Mouse (Mus musculus): ENCODE data around the gene Dusp13.

The Dusp13 gene

GRCm38 (mm10) chr14:21748142-21748870 lies 2.7 kb downstream of the Dusp13 start:
- DNase-seq (ENCODE audit: extremely low read depth, low read depth, low spot score) = no peak

- DNase-seq (ENCODE audit: extremely low read depth, low read depth, low spot score) = no peak
Observed at GRCm38 (mm10) chr14:21747436-21748141, 3.4 kb downstream of the Dusp13 start.

GRCm38 (mm10) chr14:21746846-21747245 lies 4.1 kb downstream of the Dusp13 start:
- no peak for DNase-seq (ENCODE audit: extremely low read depth, low read depth, low spot score)

- no peak for DNase-seq (ENCODE audit: extremely low read depth, low read depth, low spot score)
Observed at GRCm38 (mm10) chr14:21746251-21746650, 4.7 kb downstream of the Dusp13 start.

DNA sequence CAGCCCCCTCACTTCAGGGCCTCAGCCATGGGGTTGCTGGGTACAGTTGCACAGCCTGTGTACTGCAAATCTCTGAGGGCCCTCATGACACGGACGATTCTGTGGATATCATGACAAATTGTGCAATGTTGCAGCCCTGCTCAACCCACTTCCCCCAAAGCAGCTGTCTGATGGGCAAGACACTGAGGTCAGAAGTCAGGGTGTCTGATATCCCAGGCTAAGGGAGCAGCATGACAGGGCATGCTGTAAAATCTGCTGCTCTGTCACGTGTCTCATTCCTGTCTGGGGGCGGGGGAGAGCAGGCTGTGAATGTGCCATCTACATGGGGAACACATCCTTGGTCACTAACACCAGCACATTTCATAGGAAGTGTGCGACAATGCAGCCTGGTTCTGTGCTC lies 5.8 kb downstream of the Dusp13 start:
- no peak for DNase-seq (ENCODE audit: extremely low read depth, low read depth, low spot score)

GRCm38 (mm10) chr14:21744169-21744568 lies 6.8 kb downstream of the Dusp13 start:
- no peak for DNase-seq (ENCODE audit: extremely low read depth, low read depth, low spot score)

- DNase-seq (ENCODE audit: extremely low read depth, low read depth, low spot score) = no peak
Observed at GRCm38 (mm10) chr14:21742441-21742840, 8.5 kb downstream of the Dusp13 start.

DNA sequence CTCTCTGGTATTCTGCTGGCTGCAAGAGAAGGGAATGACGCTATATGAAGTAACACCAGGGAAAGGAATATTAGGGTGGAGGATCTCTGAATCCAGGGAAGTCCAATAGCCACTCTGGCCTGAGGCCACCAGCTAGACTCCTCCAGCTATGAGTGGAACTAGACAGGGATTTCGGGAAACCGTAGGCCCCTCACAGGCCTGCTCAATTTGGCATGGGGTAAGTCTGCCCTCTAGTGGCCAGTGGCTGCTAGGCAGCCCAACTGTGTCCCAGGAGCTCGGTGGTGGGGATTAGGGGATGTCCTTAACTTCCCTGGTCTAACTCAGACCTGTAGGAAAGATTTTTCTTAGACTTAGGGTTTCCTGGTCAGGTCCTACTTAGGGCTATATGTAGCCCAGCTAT lies 9.2 kb downstream of the Dusp13 start:
- DNase-seq (ENCODE audit: extremely low read depth, low read depth, low spot score) = no peak

- DNase-seq (ENCODE audit: extremely low read depth, low read depth, low spot score) = no peak
Observed at GRCm38 (mm10) chr14:21741314-21741713, 9.7 kb downstream of the Dusp13 start.

GRCm38 (mm10) chr14:21740345-21740744 lies 10.6 kb downstream of the Dusp13 start:
- no peak for DNase-seq (ENCODE audit: extremely low read depth, low read depth, low spot score)

DNA sequence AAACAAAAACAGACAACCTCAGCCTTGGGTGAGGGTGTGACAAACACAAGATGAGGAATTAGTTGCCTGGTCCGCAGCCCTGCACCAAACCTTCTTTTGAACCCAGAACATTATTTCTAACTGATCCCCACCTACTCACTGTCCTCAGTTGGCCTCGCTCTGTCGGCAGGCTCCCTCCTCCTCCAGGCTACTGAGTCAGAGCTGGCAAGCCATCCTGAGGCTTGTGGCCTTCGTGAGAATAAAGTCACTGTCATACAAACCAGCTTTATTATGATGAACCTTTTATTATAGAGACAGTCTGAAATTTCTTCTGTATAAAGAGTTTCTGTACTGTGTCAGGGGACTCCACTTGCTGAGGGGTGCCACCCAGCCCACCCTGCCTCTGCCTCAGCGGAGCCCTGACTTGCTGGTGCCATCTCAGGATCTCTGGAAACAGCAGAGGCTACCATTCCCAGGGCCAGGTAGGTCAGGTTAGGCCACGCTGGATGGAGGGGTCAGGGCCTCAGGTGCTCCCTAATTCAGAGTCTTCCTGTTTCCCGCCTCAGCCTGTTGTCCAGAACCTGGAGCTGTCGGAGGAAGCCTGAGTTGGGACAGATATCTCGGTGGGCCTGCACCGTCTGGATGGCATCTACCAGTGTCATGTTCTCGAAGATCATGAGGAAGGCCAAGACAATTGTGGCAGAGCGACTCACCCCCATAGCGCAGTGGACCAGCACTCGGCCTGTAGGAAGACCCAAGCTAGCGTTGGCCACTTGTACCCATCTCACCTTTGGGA lies 17.7 kb downstream of the Dusp13 start:
- no peak for DNase-seq (ENCODE audit: extremely low read depth, low read depth, low spot score)

- no peak for DNase-seq (ENCODE audit: extremely low read depth, low read depth, low spot score)
Observed at GRCm38 (mm10) chr14:21729936-21730335, 21.0 kb downstream of the Dusp13 start.

- DNase-seq (ENCODE audit: extremely low read depth, low read depth, low spot score) = no peak
Observed at GRCm38 (mm10) chr14:21729031-21729732, 21.8 kb downstream of the Dusp13 start.

DNA sequence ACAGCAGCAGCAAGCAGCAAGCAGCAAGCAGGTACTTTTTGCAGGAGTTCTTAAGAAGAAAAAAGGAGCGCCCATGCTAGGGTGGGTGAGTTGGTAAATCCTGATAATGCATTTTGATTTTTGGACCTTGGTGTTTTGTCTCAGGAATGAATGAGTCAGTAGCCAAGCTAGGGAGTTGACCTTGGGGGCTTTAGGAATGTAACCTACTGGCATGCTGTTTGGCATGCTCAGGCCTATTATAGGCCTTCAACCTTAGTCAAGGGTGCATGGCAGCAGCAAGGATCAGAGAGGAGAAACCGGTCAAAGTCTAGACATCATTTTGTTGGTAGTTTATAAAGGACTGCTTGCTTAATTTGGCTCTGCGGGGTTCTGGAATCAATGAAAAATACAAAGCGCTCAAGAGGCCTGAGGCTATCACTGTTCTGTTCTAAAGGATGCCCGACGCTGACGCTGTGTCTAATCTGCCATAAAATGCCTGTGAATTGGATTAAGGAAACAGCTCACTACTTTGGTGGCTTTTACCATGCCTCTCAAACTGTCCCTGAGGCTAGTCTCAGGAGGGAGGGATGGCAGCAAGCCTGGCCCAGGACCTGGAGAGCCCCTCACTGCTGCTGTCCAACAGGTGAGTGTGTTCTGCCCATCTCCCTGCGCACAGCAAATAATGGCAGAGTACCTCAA lies 28.8 kb downstream of the Dusp13 start:
- no peak for DNase-seq (ENCODE audit: extremely low read depth, low read depth, low spot score)

DNA sequence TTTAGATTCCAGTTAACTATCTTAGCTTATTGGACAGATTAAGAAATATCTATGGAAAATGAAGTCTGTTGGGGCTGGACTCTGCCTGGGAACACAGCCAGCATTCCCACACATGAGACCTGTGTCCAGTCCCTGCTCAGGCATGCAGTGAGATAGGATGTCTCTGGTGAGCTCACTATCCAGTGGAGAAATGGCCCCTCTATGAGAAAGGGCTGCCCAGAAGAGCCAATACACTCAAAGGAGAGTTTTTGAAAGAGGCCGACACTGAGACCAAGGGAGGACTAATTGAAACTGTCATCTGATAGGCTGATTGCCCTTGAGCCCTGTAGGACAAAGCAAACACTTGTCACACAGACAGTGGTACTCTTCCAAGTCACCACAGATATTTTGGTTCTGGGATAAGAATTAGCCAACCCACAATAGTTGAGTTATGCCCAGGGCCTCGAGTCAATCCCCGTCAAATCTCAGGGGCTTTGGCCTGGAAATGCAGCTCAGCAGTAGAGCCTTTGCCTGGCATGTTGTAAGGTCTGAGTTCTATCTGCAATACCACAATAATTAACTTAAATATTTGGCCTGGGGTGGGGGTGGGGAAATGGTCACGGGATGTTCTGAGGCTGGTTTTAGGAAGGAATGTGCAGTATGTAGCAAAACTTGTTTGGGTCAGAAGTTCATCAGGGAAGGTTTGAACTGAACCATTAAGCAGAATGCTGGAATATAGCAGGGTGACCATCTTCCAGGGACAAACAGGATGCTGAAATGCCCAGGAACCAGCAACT lies 30.4 kb downstream of the Dusp13 start:
- no peak for DNase-seq (ENCODE audit: extremely low read depth, low read depth, low spot score)

- no peak for DNase-seq (ENCODE audit: extremely low read depth, low read depth, low spot score)
Observed at GRCm38 (mm10) chr14:21719646-21720383, 31.2 kb downstream of the Dusp13 start.

DNA sequence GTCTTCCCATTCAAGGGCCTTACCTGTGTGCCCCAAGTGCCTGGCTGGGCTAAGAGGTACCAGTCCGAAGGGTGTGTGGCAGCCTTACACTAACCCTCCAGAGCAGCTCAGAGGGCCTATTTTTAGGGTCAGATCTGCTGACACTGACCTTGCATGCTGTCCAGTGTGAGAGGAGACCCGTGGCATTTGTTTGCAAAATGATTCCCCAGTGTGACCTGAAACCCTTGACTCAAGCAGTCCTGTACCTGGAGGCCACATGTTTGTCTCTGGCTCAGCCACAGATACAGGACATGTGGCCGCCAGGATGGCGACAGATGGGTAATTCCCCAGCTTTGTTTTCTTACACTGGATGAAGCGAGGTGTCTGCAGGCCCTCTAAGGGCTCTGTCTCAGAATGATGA lies 36.5 kb downstream of the Dusp13 start, which contains the start of gene Dupd1:
TSS of gene Dupd1 (minus strand) at position 91 of the 400 bp plus-strand sequence.
- no peak for DNase-seq (ENCODE audit: extremely low read depth, low read depth, low spot score)

DNA sequence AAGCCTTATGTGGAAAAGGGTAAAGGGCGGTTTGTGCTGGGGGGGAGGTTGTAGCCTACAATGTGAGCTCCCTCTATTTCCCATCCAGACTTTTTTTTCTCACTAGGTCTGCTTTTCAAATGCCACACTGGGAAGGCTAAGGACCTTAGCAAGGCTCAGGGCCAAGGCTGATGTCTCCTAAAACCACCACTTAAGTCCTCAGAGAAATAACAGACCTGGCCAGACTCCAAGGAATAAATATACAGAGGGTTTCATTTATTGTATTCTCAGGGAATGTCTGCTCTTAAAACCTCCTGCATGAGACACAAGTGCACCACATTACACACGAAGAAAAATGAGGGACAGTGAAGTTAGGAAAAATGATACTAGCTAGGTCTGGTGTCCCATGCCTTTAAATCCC lies 39.8 kb downstream of the Dusp13 start:
- DNase-seq (ENCODE audit: extremely low read depth, low read depth, low spot score) = no peak

DNA sequence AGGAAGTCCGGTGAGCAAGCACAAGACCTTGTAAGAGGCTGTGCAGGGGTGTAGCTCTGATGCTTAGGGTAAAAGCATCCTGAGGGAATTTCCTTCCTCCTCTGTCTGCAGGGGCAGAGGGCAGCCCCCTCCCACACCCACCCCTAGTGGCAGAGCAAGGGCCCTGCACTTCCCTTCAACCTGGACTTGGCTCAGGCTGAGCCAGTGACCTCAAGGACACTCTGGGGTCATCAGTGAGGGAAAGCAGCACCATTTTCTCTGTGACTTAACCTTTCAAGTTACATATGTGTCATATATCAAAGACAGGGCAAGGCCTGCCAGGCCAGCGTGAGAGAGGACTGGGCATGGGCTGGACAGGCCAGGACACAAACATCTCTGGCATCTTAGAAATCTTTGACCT lies 41.4 kb downstream of the Dusp13 start:
- DNase-seq (ENCODE audit: extremely low read depth, low read depth, low spot score) = no peak
